Mouse (Mus musculus) erythroblast, embryonic 14.5 days (primary cell): ENCODE results near the gene Lyst.
"Not testable (repeated sequence)": the region's sequence is repeated elsewhere in the genome, so short reads cannot be mapped to it uniquely, and the experiment has no call there.

Source experiments
- GATA1 ChIP-seq: IDR thresholded peaks from 2 replicates; pipeline ENCODE4 v1.6.1; 2012; ENCODE audit warnings: low read length, inconsistent platforms, mixed read lengths
- TAL1 ChIP-seq: IDR thresholded peaks from 3 replicates; pipeline ENCODE4 v1.6.1; 2012; ENCODE audit warnings: low read length, inconsistent platforms, mixed read lengths

DNA sequence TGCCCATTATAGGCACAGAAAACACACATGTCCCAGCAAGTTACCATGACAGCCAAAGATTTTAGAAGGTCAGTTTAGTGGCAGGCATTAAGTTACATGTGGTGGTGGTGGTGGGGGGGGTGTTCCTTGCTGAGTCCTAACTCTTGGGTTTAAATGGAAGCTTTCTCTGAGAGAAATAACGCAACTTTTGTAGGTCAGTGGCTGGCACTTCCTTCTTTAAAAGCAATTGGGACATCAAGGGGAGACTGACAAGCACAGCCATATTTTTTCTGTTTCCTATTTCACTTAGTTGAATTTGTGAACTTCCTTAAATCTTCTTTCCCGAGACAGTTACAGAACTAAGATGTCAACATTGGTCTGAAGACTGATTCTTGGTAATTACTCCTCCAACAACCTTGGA is 75.9 kb downstream of the Lyst start:
- TF ChIP-seq TAL1, GATA1: not testable (repeated sequence)
